Mouse (Mus musculus) monocyte, adult 5-6 weeks (primary cell): Measurements from ENCODE around the gene Ccnb2. TPM values are rescaled to one million over a fixed set of nuclear protein-coding genes. Genes with fewer than 3 reads are reported as not detected.
A peak's percentile ranks its signal among the peaks of the same experiment; 100 is the strongest.
"Not testable (repeated sequence)": the region's sequence is repeated elsewhere in the genome, so short reads cannot be mapped to it uniquely, and the experiment has no call there.

Source experiments
- ATAC-seq: fragments of 153-309, 156-312 bp; replicated peaks from 2 replicates; pipeline ENCODE4 v1.8.0; 2017; ENCODE audit warnings: mild to moderate bottlenecking; ENCODE audit not compliant: low TSS enrichment, insufficient number of reproducible peaks, severe bottlenecking, poor library complexity, low FRiP score
- total RNA-seq: library from RNA; stranded (forward); fragments of 200-1000, 200-491, 200-594 nt; gene quantifications from 3 replicates; pipeline ENCODE4 v1.2.3, GENCODE M21; 2017

Gene Ccnb2
- total RNA-seq, result 0.38 to 1.5 TPM (median 0.96 TPM) in 3 replicates

- ATAC-seq, result peak; percentile 99
These were observed at the start of gene Ccnb2 for GRCm38 (mm10) chr9:70421257-70422056. Ccnb2 (minus strand) TSS chr9:70421547.

GRCm38 (mm10) chr9:70463091-70463490 is 41.7 kb upstream of the Ccnb2 start:
- ATAC-seq, result not testable (repeated sequence)

GRCm38 (mm10) chr9:70452371-70452770 is 31.0 kb upstream of the Ccnb2 start:
- ATAC-seq, result no peak

- ATAC-seq, result no peak
These were observed 27.7 kb upstream of the Ccnb2 start for GRCm38 (mm10) chr9:70449072-70449471.

- no peak for ATAC-seq
These were observed 18.6 kb upstream of the Ccnb2 start for GRCm38 (mm10) chr9:70439959-70440358.

- ATAC-seq, result no peak
These were observed 1.3 kb upstream of the Ccnb2 start for GRCm38 (mm10) chr9:70422661-70423060.

GRCm38 (mm10) chr9:70416412-70416811 is 4.9 kb downstream of the Ccnb2 start:
- ATAC-seq, result no peak

GRCm38 (mm10) chr9:70413038-70413437 is 8.3 kb downstream of the Ccnb2 start:
- no peak for ATAC-seq

GRCm38 (mm10) chr9:70410668-70411067 is 10.7 kb downstream of the Ccnb2 start:
- ATAC-seq, result no peak

GRCm38 (mm10) chr9:70409743-70410142 is 11.6 kb downstream of the Ccnb2 start:
- ATAC-seq, result no peak

GRCm38 (mm10) chr9:70408791-70409190 is 12.6 kb downstream of the Ccnb2 start:
- ATAC-seq, result no peak

GRCm38 (mm10) chr9:70406596-70406995 is 14.8 kb downstream of the Ccnb2 start:
- ATAC-seq, result no peak

- ATAC-seq, result no peak
These were observed 19.3 kb downstream of the Ccnb2 start for GRCm38 (mm10) chr9:70401937-70402539.

GRCm38 (mm10) chr9:70396083-70396482 is 25.3 kb downstream of the Ccnb2 start:
- ATAC-seq, result no peak

- no peak for ATAC-seq
These were observed 25.7 kb downstream of the Ccnb2 start for GRCm38 (mm10) chr9:70395617-70396016.

- no peak for ATAC-seq
These were observed 28.8 kb downstream of the Ccnb2 start for GRCm38 (mm10) chr9:70392563-70392907.

- no peak for ATAC-seq
These were observed 29.4 kb downstream of the Ccnb2 start for GRCm38 (mm10) chr9:70391660-70392562.

GRCm38 (mm10) chr9:70391042-70391441 is 30.3 kb downstream of the Ccnb2 start:
- ATAC-seq, result no peak

GRCm38 (mm10) chr9:70389548-70389947 is 31.8 kb downstream of the Ccnb2 start:
- no peak for ATAC-seq
